Mouse (Mus musculus) heart, embryonic 16.5 days (tissue): ENCODE data around the gene 1700069L16Rik. TPM values are rescaled to one million over a fixed set of nuclear protein-coding genes. Genes with fewer than 3 reads are reported as not detected.

Experiments
- ATAC-seq: fragments of 200-750 bp; cut with Nextera tagmentation; replicated peaks from 2 replicates; pipeline ENCODE4 v1.8.0; 2017; ENCODE audit warnings: moderate number of reproducible peaks; ENCODE audit not compliant: insufficient read depth, low FRiP score; ENCODE audit errors: extremely low read depth
- H3K27ac ChIP-seq: fragments of 300-500 bp; sonication (generic); 2 replicates; pipeline ENCODE4 v1.5.1; 2014; ENCODE audit warnings: mild to moderate bottlenecking, low read length, control low read depth, moderate library complexity
- H3K27me3 ChIP-seq: fragments of 300-500 bp; sonication (generic); 2 replicates; pipeline ENCODE4 v1.6.1; 2014; ENCODE audit warnings: low read length, mixed read lengths; ENCODE audit not compliant: control insufficient read depth, insufficient read depth
- H3K36me3 ChIP-seq: fragments of 300-500 bp; sonication (generic); 2 replicates; pipeline ENCODE4 v1.6.1; 2014; ENCODE audit not compliant: control insufficient read depth, insufficient read depth
- H3K4me1 ChIP-seq: fragments of 300-500 bp; sonication (generic); 2 replicates; pipeline ENCODE4 v1.6.1; 2014; ENCODE audit warnings: low read length, mixed read lengths; ENCODE audit not compliant: control insufficient read depth, insufficient read depth
- H3K4me2 ChIP-seq: fragments of 300-500 bp; sonication (generic); 2 replicates; pipeline ENCODE4 v1.6.1; 2014; ENCODE audit warnings: low read depth, mild to moderate bottlenecking, control low read depth, low read length
- H3K4me3 ChIP-seq: fragments of 300-500 bp; sonication (generic); 2 replicates; pipeline ENCODE4 v1.5.1; 2014; ENCODE audit warnings: mild to moderate bottlenecking, control low read depth, low read length
- H3K9ac ChIP-seq: fragments of 300-500 bp; sonication (generic); 2 replicates; pipeline ENCODE4 v1.6.1; 2014; ENCODE audit warnings: low read length, control low read depth
- H3K9me3 ChIP-seq: fragments of 300-500 bp; sonication (generic); replicated peaks from 2 replicates; pipeline ENCODE4 v1.6.1; 2016; ENCODE audit warnings: low read length; ENCODE audit not compliant: control insufficient read depth
- WGBS: fragments of 180-500 bp; shearing (Covaris S2); extraction: QIAGEN DNeasy Blood & Tissue Kit; methylation state at CpG from one replicate; pipeline ENCODE4 v1.1.7; 2014; 5-methylcytosine and 5-hydroxymethylcytosine counted together
- polyA plus RNA-seq: library from polyadenylated mRNA; unstranded; fragments of >200 nt; fragmentation: Nextera tagmentation; extraction: Ambion mirVana; gene quantifications from 2 replicates; pipeline ENCODE4 v1.2.1, GENCODE M21; 2015

The 1700069L16Rik gene
- polyA plus RNA-seq, 1 experiment from 2014 or later: not detected

- H3K27ac ChIP-seq: no peak overlapping the region
- WGBS: 67% methylated on average over 19 of the region's 19 CpGs
- no peak for ATAC-seq
- H3K4me3 ChIP-seq: no peak overlapping the region
- no peaks in the 10 kb centered on the region for H3K36me3 ChIP-seq
- H3K9me3 ChIP-seq: no peaks in the 10 kb centered on the region
- no peaks in the 10 kb centered on the region for H3K4me1 ChIP-seq
- H3K9ac ChIP-seq: no peak overlapping the region
- H3K27me3 ChIP-seq: peaks cover 7% of the 10 kb centered on the region; the same call in 1 of the 2 replicates
- no peak overlapping the region for H3K4me2 ChIP-seq
Observed at GRCm38 (mm10) chr5:113700388-113701023, 24.1 kb downstream of the 1700069L16Rik start.

DNA sequence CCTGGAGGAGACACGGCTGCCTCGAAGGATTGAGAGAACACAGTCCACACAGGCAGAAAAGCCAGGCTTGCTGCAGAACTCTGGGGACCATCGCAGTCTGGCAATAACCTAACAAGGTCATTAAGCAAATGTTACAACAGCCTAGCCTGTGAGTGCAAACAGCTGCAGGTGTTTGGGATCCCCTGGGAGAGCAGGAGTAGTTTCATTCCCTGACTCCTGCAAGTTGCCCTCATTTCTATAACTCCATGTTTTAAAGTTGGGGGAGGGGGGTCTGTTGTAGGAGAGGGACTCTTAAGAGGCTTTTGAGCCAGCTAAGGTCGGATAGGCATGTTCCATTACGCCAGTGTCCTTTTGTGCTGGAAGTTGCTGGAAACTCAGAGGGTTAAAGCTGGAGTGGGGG is 30.2 kb downstream of the 1700069L16Rik start:
- WGBS: 59% methylated on average over 5 of the region's 5 CpGs
- ATAC-seq: no peak
- Histone ChIP-seq H3K27ac (no peak overlapping the region), H3K9me3 (peaks cover 3% of the 10 kb centered on the region; the same call in 1 of the 2 replicates), H3K27me3 (0 out of 2 replicates have a peak, but pooled peaks cover 3% of the 10 kb centered on the region), H3K4me2 (no peak overlapping the region), H3K9ac (no peak overlapping the region), H3K4me3 (no peak overlapping the region), H3K36me3 (no peaks in the 10 kb centered on the region), H3K4me1 (no peaks in the 10 kb centered on the region)

GRCm38 (mm10) chr5:113694000-113694399 is 30.6 kb downstream of the 1700069L16Rik start:
- Histone ChIP-seq H3K4me1 (no peaks in the 10 kb centered on the region), H3K9me3 (peaks cover 3% of the 10 kb centered on the region; the same call in 1 of the 2 replicates), H3K4me2 (no peak overlapping the region), H3K36me3 (no peaks in the 10 kb centered on the region), H3K4me3 (no peak overlapping the region), H3K9ac (no peak overlapping the region), H3K27ac (no peak overlapping the region), H3K27me3 (0 out of 2 replicates have a peak, but pooled peaks cover 3% of the 10 kb centered on the region)
- no peak for ATAC-seq
- WGBS: 60% methylated on average over 4 of the region's 4 CpGs

DNA sequence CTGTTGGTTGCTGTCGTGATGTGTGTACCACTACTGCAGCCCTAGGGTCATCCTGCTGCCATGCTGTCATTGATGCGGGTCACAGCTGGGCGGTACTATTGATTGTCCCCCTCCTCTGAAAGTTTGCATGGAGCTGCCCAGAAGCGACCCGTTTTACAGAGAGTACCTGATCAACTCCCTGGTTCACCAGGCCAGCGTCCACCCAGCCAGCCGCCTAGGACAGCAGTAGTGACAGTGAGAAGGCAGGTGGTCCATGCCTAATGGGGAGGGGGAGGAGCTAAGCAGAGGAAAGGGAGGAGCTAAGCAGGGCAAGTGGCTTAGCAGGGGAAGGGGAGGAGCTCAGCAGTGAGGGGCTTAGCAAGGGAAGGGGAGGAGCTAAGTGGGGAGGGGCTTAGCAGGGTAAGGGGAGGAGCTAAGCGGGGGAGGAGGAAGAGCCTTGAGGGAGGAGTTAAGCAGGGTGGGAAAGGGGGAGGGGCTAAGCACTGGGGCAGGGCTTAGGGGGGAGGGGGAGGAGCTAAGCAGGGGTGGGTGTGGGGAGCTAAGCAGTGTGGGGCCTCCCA is 31.3 kb downstream of the 1700069L16Rik start:
- Histone ChIP-seq H3K36me3 (no peaks in the 10 kb centered on the region), H3K9me3 (peaks cover 3% of the 10 kb centered on the region; the same call in 1 of the 2 replicates), H3K27me3 (0 out of 2 replicates have a peak, but pooled peaks cover 3% of the 10 kb centered on the region), H3K9ac (no peak overlapping the region), H3K27ac (no peak overlapping the region), H3K4me3 (no peak overlapping the region), H3K4me1 (no peaks in the 10 kb centered on the region), H3K4me2 (no peak overlapping the region)
- no peak for ATAC-seq
- 85% methylated on average over 8 of the region's 8 CpGs for WGBS

GRCm38 (mm10) chr5:113690866-113691265 is 33.7 kb downstream of the 1700069L16Rik start:
- ATAC-seq: no peak
- no peak overlapping the region for H3K4me2 ChIP-seq
- H3K4me3 ChIP-seq: no peak overlapping the region
- no peak overlapping the region for H3K27ac ChIP-seq
- 75% methylated on average over 2 of the region's 2 CpGs for WGBS
- H3K9ac ChIP-seq: no peak overlapping the region
- no peaks in the 10 kb centered on the region for H3K36me3 ChIP-seq
- peaks cover 3% of the 10 kb centered on the region; the same call in 1 of the 2 replicates for H3K9me3 ChIP-seq
- no peaks in the 10 kb centered on the region for H3K4me1 ChIP-seq
- H3K27me3 ChIP-seq: 0 out of 2 replicates have a peak, but pooled peaks cover 3% of the 10 kb centered on the region

DNA sequence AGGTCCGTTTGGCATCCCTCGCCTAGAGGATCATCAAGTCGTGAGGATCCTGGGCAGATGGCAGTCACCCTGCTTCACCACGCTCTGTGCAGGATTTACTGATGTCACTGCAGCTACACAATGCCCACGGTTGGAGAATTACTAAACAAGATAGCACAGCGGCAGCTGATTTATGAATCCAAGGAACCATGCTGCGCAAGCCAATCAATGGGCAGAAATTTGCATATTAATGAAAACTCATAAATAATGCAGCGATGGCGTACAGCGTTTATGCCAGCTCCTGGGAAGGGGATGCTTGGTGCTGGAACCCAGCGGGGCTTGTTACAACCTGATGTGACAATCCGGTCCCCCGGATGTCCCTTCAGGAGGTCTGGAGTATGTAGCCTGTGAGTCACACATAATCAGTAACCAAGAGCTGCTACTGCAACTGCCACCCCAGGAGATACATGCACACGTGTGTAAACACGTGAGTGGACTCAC is 34.5 kb downstream of the 1700069L16Rik start:
- Histone ChIP-seq H3K9me3 (peaks cover 3% of the 10 kb centered on the region; the same call in 1 of the 2 replicates), H3K27ac (no peak overlapping the region), H3K4me3 (no peak overlapping the region), H3K9ac (no peak overlapping the region), H3K4me1 (no peaks in the 10 kb centered on the region), H3K27me3 (no peaks in the 10 kb centered on the region), H3K36me3 (no peaks in the 10 kb centered on the region), H3K4me2 (no peak overlapping the region)
- 74% methylated on average over 15 of the region's 15 CpGs for WGBS
- no peak for ATAC-seq

DNA sequence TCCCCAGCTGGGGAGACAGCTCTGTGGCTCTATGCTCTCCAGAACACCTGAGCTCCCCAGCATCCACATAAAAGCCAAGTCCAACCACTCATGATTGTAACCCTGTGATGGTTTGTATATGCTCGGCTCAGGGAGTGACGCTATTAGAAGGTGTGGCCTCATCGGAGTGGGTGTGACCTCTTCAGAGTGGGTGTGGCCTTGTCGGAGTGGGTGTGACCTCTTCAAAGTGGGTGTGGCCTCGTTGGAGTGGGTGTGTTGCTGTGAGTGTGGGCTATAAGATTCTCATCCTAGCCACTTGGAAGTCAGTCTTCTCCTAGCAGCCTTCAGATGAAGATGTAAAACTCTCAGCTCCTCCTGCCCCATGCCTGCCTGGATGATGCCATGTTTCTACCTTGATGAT is 37.1 kb downstream of the 1700069L16Rik start:
- Histone ChIP-seq H3K4me2 (no peak overlapping the region), H3K4me3 (no peak overlapping the region), H3K9ac (no peak overlapping the region), H3K27ac (no peak overlapping the region), H3K27me3 (no peaks in the 10 kb centered on the region), H3K4me1 (no peaks in the 10 kb centered on the region), H3K36me3 (no peaks in the 10 kb centered on the region), H3K9me3 (no peaks in the 10 kb centered on the region)
- no peak for ATAC-seq
- WGBS: 74% methylated on average over 5 of the region's 5 CpGs

DNA sequence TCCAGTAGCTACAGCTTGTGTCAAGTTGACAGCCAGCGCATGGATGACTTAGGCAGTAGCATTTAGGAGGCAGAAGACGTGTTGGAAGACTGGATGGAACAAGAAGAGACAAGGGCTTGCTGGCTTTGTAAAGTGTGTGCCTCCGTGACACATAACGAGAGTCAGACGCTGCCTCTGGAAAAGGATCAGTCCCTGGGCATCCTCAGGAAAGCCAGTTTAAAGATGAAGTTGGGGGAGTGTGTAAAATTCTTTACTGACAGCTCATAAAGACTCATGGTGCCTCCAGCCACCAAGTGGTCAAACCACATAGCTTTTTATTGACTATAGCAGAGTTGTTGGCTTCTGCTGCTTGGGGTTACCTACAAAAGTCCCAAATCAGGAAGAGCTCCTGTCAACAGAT is 39.1 kb downstream of the 1700069L16Rik start:
- H3K4me3 ChIP-seq: no peak overlapping the region
- H3K4me2 ChIP-seq: no peak overlapping the region
- no peaks in the 10 kb centered on the region for H3K27me3 ChIP-seq
- no peak overlapping the region for H3K9ac ChIP-seq
- 53% methylated on average over 5 of the region's 5 CpGs for WGBS
- no peaks in the 10 kb centered on the region; the same call in 1 of the 2 replicates for H3K9me3 ChIP-seq
- no peaks in the 10 kb centered on the region for H3K4me1 ChIP-seq
- no peak overlapping the region for H3K27ac ChIP-seq
- no peaks in the 10 kb centered on the region for H3K36me3 ChIP-seq
- ATAC-seq: no peak

GRCm38 (mm10) chr5:113683246-113683645 is 41.3 kb downstream of the 1700069L16Rik start:
- Histone ChIP-seq H3K36me3 (no peaks in the 10 kb centered on the region), H3K27ac (no peak overlapping the region), H3K4me3 (no peak overlapping the region), H3K27me3 (no peaks in the 10 kb centered on the region), H3K4me2 (no peak overlapping the region), H3K4me1 (no peaks in the 10 kb centered on the region), H3K9me3 (no peaks in the 10 kb centered on the region; the same call in 1 of the 2 replicates), H3K9ac (no peak overlapping the region)
- ATAC-seq: no peak
- 81% methylated on average over 5 of the region's 5 CpGs for WGBS
